Mouse (Mus musculus): ENCODE data around the gene Mbl1.

Gene Mbl1

GRCm38 (mm10) chr14:41151220-41151898 lies at the start of gene Mbl1:
Gene Mbl1, plus strand, starts transcription at chr14:41151458.
- DNase-seq: no peak

GRCm38 (mm10) chr14:41102269-41102668 lies 49.0 kb upstream of the Mbl1 start:
- no peak for DNase-seq

GRCm38 (mm10) chr14:41104853-41105444 lies 46.3 kb upstream of the Mbl1 start, which contains the start of gene Mat1a:
Gene Mat1a, plus strand, starts transcription at chr14:41105035.
- DNase-seq: no peak

- no peak for DNase-seq
Measured at GRCm38 (mm10) chr14:41111031-41111668, 40.1 kb upstream of the Mbl1 start.

GRCm38 (mm10) chr14:41112944-41113343 lies 38.3 kb upstream of the Mbl1 start:
- DNase-seq: no peak

DNA sequence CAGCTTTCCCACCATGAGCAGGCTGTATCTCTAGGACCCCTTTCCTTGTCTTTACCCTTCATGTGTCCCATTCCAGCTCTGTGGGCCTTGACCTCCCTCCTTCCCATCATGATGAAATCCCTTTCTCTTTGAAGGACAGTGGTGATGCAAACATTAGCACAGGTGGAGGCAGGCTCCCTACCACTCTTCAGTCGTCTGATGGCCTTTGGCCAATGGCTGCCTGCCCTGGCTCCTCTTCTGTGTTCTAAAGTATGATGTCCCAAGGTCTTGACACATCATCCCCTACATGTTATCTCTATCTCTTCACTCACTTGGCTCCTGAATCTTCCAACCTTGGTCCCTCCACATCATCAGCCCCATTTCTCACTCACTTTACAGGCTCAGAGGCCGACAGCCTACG lies 35.0 kb upstream of the Mbl1 start:
- peak; percentile 14 for DNase-seq

- no peak for DNase-seq
Measured at GRCm38 (mm10) chr14:41124683-41125082, 26.6 kb upstream of the Mbl1 start.

DNA sequence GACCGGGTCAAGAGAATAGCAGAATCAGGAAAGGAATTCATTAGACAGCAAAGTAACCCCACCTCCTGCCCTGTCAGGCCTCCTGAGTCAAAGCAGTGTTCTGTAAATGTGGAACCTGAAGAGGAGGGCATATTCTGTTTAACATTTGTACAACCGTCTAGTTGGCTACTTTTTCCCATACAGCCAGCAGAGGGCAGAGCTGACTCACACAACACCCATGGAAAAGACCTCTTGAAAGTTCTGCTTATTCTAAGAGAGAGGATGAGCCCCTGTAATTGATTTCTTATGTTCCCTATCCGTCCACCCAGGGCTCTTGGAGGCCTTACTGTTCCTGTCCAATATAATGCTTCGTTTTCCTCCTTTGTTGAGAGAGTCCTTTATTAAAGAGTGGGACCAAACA lies 23.3 kb upstream of the Mbl1 start:
- DNase-seq: no peak

DNA sequence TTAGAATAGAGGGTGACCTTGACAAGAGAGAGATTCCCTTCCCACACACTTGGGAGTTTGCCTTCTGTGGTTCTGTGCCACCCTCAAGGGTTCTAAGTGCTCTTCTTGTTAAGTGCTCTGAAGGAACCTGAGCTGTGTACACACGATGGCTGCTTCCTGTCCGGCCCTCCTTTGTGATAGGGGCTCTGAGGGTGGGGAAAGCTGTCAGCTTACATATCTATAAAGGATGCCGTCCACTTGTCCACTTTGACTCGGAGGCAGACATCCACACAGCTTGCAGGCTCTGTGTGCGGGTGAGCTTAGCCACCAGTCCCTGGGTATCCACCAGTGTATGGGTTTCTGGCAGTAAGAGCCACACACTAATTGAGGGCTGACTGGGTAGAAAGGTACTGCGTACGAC lies 19.7 kb upstream of the Mbl1 start, which contains the start of gene Sftpa1:
Gene Sftpa1 (plus strand): TSS at position 243 of the 400 bp plus-strand sequence.
- DNase-seq: no peak

- DNase-seq: no peak
Measured at GRCm38 (mm10) chr14:41137006-41137405, 14.3 kb upstream of the Mbl1 start.

GRCm38 (mm10) chr14:41140686-41141085 lies 10.6 kb upstream of the Mbl1 start:
- DNase-seq: no peak

- no peak for DNase-seq
Measured at GRCm38 (mm10) chr14:41146035-41146434, 5.2 kb upstream of the Mbl1 start.

GRCm38 (mm10) chr14:41146922-41147321 lies 4.3 kb upstream of the Mbl1 start:
- DNase-seq: no peak

GRCm38 (mm10) chr14:41147356-41147755 lies 3.9 kb upstream of the Mbl1 start:
- no peak for DNase-seq

- no peak for DNase-seq
Measured at GRCm38 (mm10) chr14:41160076-41160475, 8.8 kb downstream of the Mbl1 start.

DNA sequence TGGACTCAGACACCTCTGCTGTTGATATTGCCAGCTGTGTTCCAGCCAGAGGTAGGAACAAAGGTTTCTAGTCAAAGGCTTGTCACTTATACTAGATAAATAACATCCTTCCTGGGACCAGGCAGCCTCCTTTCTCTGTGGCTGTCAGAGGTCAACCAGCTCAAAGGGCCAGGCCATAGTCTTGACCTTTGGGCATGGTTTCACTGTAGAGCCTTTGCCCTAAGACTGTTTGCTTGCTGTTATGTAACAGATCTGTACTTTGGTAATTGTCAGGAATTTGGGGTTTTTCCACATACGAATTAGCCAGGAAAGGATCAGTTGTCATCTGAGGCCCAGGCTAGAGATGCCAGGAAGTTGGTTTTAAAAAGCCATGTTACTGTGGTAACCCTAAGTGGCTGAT lies 9.5 kb downstream of the Mbl1 start:
- no peak for DNase-seq

- DNase-seq: no peak
Measured at GRCm38 (mm10) chr14:41162663-41163062, 11.4 kb downstream of the Mbl1 start.

DNA sequence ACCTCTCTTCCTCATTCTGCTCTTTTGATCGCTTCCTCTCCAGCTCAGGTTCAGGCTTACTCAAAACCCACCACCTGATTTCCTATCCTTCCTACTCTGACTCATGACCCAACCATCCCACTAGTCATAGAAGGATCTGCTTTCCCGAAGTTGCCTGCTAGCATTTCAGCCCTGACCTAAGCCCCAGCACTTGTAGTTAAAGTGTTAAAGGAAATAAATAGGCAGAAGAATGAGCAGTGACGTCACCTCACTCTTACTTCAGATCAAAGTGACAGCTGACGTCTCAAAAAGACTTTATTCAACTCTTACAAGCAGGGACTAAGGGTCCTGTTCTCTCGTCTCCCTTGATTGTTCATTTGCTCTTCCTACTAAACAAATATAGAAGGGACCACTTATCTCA lies 16.0 kb downstream of the Mbl1 start:
- no peak for DNase-seq

GRCm38 (mm10) chr14:41168567-41168966 lies 17.3 kb downstream of the Mbl1 start:
- DNase-seq: no peak

- DNase-seq: no peak
Measured at GRCm38 (mm10) chr14:41170514-41170913, 19.3 kb downstream of the Mbl1 start.

GRCm38 (mm10) chr14:41174802-41175201 lies 23.5 kb downstream of the Mbl1 start:
- DNase-seq: no peak

- DNase-seq: no peak
Measured at GRCm38 (mm10) chr14:41185059-41185821, 34.0 kb downstream of the Mbl1 start, which contains the start of gene Sftpd. Gene Sftpd, minus strand, starts transcription at chr14:41185149.

- DNase-seq: no peak
Measured at GRCm38 (mm10) chr14:41189496-41189895, 38.2 kb downstream of the Mbl1 start.
